Mouse (Mus musculus) kidney, embryonic 14.5 days (tissue): ENCODE results near the gene Olfr557. TPM values are rescaled to one million over a fixed set of nuclear protein-coding genes. Genes with fewer than 3 reads are reported as not detected.

Experiments
- ATAC-seq: fragments of 200-750 bp; cut with Nextera tagmentation; 2 replicates; pipeline ENCODE4 v1.8.0; 2017; ENCODE audit warnings: moderate number of reproducible peaks, mild to moderate bottlenecking, moderate TSS enrichment, moderate library complexity; ENCODE audit not compliant: low FRiP score, low TSS enrichment
- H3K27ac ChIP-seq: fragments of 300-500 bp; sonication (generic); 2 replicates; pipeline ENCODE4 v1.5.1; 2014; ENCODE audit warnings: low read depth, mild to moderate bottlenecking, low read length, moderate library complexity, mixed read lengths
- H3K27me3 ChIP-seq: fragments of 300-500 bp; sonication (generic); 2 replicates; pipeline ENCODE4 v1.6.1; 2014; ENCODE audit warnings: mild to moderate bottlenecking, low read length; ENCODE audit not compliant: control insufficient read depth, insufficient read depth
- H3K36me3 ChIP-seq: fragments of 300-500 bp; sonication (generic); 2 replicates; pipeline ENCODE4 v1.6.1; 2014; ENCODE audit warnings: low read length, mixed read lengths; ENCODE audit not compliant: control insufficient read depth, insufficient read depth
- H3K4me1 ChIP-seq: fragments of 300-500 bp; sonication (generic); 2 replicates; pipeline ENCODE4 v1.6.1; 2014; ENCODE audit warnings: low read length, mixed read lengths; ENCODE audit not compliant: control insufficient read depth, insufficient read depth
- H3K4me2 ChIP-seq: fragments of 300-500 bp; sonication (generic); replicated peaks from 2 replicates; pipeline ENCODE4 v1.6.1; 2014; ENCODE audit warnings: low read depth, mild to moderate bottlenecking, low read length
- H3K4me3 ChIP-seq: fragments of 300-500 bp; sonication (generic); 2 replicates; pipeline ENCODE4 v1.5.1; 2014; ENCODE audit warnings: mild to moderate bottlenecking, low read length
- H3K9ac ChIP-seq: fragments of 300-500 bp; sonication (generic); 2 replicates; pipeline ENCODE4 v1.6.1; 2014; ENCODE audit warnings: low read depth, mild to moderate bottlenecking, low read length, moderate library complexity
- H3K9me3 ChIP-seq: fragments of 300-500 bp; sonication (generic); 2 replicates; pipeline ENCODE4 v1.6.1; 2016; ENCODE audit warnings: low read length; ENCODE audit not compliant: control insufficient read depth
- WGBS: fragments of 180-500 bp; shearing (Covaris S2); extraction: QIAGEN DNeasy Blood & Tissue Kit; methylation state at CpG from one replicate; pipeline ENCODE4 v1.1.7; 2014; 5-methylcytosine and 5-hydroxymethylcytosine counted together
- polyA plus RNA-seq: library from polyadenylated mRNA; unstranded; fragments of >200 nt; fragmentation: Nextera tagmentation; extraction: Ambion mirVana; gene quantifications from 2 replicates; pipeline ENCODE4 v1.2.1, GENCODE M21; 2014

Gene Olfr557
- not detected in 2 replicates for polyA plus RNA-seq

DNA sequence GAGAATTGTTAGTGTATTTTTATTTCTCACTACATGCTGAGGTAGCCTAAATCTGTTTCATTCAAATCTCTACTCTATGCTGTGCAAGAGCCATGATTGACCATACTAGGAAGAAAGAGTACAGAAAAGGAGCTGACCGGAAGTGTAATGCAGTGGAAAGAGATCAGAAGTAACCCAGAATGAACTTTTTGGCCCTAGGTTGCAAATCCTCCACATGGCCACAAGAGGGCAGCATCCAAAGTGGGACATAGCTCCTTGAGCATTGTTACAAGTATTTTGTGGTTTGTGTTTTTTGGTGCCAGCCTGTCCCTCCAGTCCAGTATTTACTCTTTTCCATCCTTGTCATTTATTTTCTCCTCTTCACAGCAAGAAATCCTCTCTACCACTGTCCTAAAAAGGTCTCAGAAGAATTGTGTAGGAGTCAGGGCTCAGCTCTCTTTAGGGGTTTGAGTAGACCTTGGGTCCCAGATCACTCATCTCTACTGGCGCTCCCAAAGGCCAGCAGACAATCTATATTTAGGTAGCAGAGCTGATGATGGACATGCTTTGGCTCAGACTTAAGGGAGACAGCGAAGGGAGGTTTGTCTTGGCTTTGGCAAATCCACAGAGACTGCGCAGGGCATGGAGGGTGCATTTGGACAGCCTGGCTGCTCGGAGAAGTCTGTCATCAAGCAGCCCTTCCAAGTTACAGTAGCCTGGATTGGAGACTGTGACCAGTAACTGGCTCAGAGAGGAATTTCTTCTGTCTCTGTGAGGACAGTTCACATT lies at the start of gene Olfr557:
Gene Olfr557 (plus strand): TSS at position 553 of the 768 bp plus-strand sequence.
- no peaks in the 10 kb centered on the region for H3K4me1 ChIP-seq
- no peaks in the 10 kb centered on the region for H3K36me3 ChIP-seq
- no peaks in the 10 kb centered on the region for H3K27me3 ChIP-seq
- WGBS, result 77% methylated on average over 5 of the region's 5 CpGs
- H3K9me3 ChIP-seq, result no peaks in the 10 kb centered on the region; the same call in 1 of the 2 replicates
- ATAC-seq, result no peak
- no peak within 1 kb of the TSS for H3K9ac ChIP-seq
- no peak within 1 kb of the TSS for H3K4me3 ChIP-seq
- no peak within 1 kb of the TSS for H3K4me2 ChIP-seq
- no peak within 1 kb of the TSS for H3K27ac ChIP-seq

GRCm38 (mm10) chr7:102658523-102658922 lies 37.2 kb upstream of the Olfr557 start, which contains the start of gene Olfr555:
Olfr555 (plus strand) TSS chr7:102658823.
- H3K9me3 ChIP-seq, result no peaks in the 10 kb centered on the region
- H3K27me3 ChIP-seq, result no peaks in the 10 kb centered on the region
- WGBS, result 95% methylated on average over 1 of the region's 1 CpGs
- ATAC-seq, result no peak
- H3K4me2 ChIP-seq, result no peak within 1 kb of the TSS
- no peak within 1 kb of the TSS for H3K9ac ChIP-seq
- H3K27ac ChIP-seq, result no peak within 1 kb of the TSS
- no peak within 1 kb of the TSS for H3K4me3 ChIP-seq
- H3K4me1 ChIP-seq, result no peaks in the 10 kb centered on the region
- H3K36me3 ChIP-seq, result no peaks in the 10 kb centered on the region

DNA sequence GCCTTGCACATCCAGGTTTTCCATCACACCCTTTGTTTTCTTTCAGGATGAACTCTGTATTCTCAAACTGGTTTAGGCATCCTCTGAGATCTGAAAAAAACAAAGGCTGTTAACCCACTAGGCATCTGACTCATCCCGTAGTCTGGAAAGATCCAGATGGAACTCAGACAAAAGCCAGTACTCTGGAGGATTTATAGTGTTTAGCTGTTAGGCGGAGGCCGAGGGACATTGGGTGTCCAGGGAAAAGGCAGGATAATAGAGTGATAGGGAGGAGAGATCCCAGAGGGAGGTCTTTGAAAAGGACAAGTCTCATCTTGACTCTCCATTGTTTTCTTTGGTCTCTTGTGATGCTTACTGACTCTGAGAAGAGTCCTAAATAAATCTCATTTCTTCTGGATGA lies 31.1 kb upstream of the Olfr557 start, which contains the start of gene Olfr556:
Gene Olfr556 (plus strand): TSS at position 301 of the 400 bp plus-strand sequence.
- Histone ChIP-seq H3K4me1 (no peaks in the 10 kb centered on the region), H3K27me3 (no peaks in the 10 kb centered on the region), H3K9ac (no peak within 1 kb of the TSS), H3K9me3 (no peaks in the 10 kb centered on the region), H3K36me3 (no peaks in the 10 kb centered on the region), H3K4me2 (no peak within 1 kb of the TSS), H3K27ac (no peak within 1 kb of the TSS), H3K4me3 (no peak within 1 kb of the TSS)
- no peak for ATAC-seq
- WGBS, result 54% methylated on average over 3 of the region's 3 CpGs

DNA sequence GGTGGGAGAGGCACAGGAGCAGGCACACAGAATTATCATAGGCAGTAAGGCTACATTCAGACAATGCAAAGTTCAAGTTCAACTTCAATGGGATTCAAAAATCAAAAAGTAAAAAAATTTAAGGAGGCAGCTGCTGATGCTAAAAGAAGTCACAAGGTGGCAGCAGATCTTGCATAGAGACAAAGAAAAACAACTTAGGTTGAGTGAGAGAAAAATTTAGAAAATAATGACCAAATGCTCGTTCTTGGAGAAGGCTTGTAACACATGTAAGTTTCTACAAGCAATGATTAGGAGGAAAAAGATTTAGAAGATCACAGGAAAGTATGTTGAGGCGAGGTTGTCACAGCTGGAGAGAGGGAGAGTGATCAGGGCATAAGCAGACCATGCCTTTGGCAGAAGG lies 30.3 kb upstream of the Olfr557 start:
- WGBS, result 37% methylated on average over 2 of the region's 2 CpGs
- H3K27me3 ChIP-seq, result no peaks in the 10 kb centered on the region
- no peak overlapping the region for H3K9ac ChIP-seq
- no peaks in the 10 kb centered on the region for H3K36me3 ChIP-seq
- H3K27ac ChIP-seq, result no peak overlapping the region
- H3K4me3 ChIP-seq, result no peak overlapping the region
- ATAC-seq, result no peak
- no peaks in the 10 kb centered on the region for H3K9me3 ChIP-seq
- H3K4me2 ChIP-seq, result no peak overlapping the region
- H3K4me1 ChIP-seq, result no peaks in the 10 kb centered on the region

DNA sequence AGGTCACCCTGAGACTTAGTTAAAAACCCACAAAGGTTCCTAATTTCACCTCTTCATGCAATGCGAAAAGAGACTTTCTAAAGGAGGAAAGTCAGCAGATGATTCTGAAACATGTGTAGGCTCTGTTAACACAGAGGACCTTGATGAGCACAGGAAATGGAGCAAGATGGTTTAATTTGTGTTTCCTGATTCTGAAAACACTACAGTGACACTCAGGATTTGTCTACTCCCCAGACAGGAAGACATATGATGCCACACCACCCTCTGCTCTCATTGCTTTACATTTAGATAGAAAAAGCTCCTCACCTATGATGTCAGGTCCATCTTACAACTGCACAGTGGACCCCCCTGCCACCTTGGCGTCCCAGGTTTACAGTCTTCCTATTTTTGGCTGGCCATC lies 19.5 kb upstream of the Olfr557 start:
- Histone ChIP-seq H3K27ac (no peak overlapping the region), H3K4me2 (no peak overlapping the region), H3K9me3 (no peaks in the 10 kb centered on the region), H3K36me3 (no peaks in the 10 kb centered on the region), H3K9ac (no peak overlapping the region), H3K4me3 (no peak overlapping the region), H3K4me1 (no peaks in the 10 kb centered on the region), H3K27me3 (no peaks in the 10 kb centered on the region)
- 88% methylated on average over 2 of the region's 2 CpGs for WGBS
- no peak for ATAC-seq

DNA sequence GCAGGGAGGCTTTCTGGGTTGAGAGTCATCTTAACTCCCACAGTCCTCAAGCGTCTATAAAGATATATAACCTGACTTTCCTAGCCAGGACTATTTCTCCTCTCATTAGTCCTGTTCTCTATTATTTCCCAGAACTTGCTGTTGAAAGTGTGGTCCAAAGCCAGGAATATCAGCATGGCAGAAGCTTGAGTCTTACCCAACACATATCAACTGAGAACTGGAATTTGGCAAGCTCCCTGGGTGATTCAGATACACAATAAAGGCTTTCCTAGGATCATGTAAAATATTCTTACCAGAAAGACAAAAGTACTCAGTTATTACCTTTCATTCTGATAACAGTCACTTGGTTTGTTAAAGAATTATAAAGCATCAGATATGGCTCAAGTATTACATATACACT lies 13.8 kb upstream of the Olfr557 start:
- no peaks in the 10 kb centered on the region for H3K4me1 ChIP-seq
- no peaks in the 10 kb centered on the region for H3K9me3 ChIP-seq
- no peak overlapping the region for H3K4me3 ChIP-seq
- H3K9ac ChIP-seq, result no peak overlapping the region
- H3K27me3 ChIP-seq, result no peaks in the 10 kb centered on the region
- H3K36me3 ChIP-seq, result no peaks in the 10 kb centered on the region; the same call in 1 of the 2 replicates
- whole genome bisulfite sequencing, result 83% methylated on average over 1 of the region's 1 CpGs
- ATAC-seq, result no peak
- H3K4me2 ChIP-seq, result no peak overlapping the region
- H3K27ac ChIP-seq, result no peak overlapping the region

- Histone ChIP-seq H3K36me3 (no peaks in the 10 kb centered on the region; the same call in 1 of the 2 replicates), H3K27ac (no peak within 1 kb of the TSS), H3K27me3 (no peaks in the 10 kb centered on the region), H3K9me3 (no peaks in the 10 kb centered on the region), H3K9ac (peak within 1 kb of the TSS; percentile 76), H3K4me2 (peak within 1 kb of the TSS; percentile 56), H3K4me1 (no peaks in the 10 kb centered on the region), H3K4me3 (peak within 1 kb of the TSS; percentile 64)
- ATAC-seq, result peak; percentile 100
- WGBS, result under 1% methylated on average over 40 of the region's 40 CpGs
Observed at GRCm38 (mm10) chr7:102686944-102687501, 8.7 kb upstream of the Olfr557 start, which contains the start of gene Trim68. Trim68 (minus strand) TSS chr7:102687327.

- 88% methylated on average over 7 of the region's 7 CpGs for WGBS
- no peaks in the 10 kb centered on the region for H3K4me1 ChIP-seq
Observed at GRCm38 (mm10) chr7:102698461-102698860, 2.8 kb downstream of the Olfr557 start.

DNA sequence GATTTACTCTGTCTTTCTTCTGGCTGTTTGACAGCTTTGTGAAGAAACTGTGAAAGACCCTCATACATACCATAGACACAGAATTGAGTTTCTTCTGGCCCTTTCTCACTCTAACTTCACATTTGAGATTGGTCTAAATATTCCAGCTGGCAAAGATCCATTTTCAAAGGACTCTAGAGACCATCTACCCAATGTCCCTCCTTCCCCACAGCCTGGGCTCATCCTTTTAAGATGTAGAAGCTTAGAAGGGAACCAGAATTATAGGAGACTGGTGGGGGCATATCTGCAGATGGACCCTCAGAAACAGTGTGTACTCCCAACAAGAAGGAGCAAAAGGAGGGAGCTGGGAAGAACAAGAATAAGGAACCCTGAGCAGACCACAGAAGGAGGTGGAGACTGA lies 6.2 kb downstream of the Olfr557 start, which contains the start of gene Olfr558:
Gene Olfr558 (plus strand): TSS at position 301 of the 400 bp plus-strand sequence.
- no peak within 1 kb of the TSS for H3K9ac ChIP-seq
- H3K4me2 ChIP-seq, result no peak within 1 kb of the TSS
- H3K27me3 ChIP-seq, result no peaks in the 10 kb centered on the region
- no peaks in the 10 kb centered on the region for H3K4me1 ChIP-seq
- no peaks in the 10 kb centered on the region for H3K36me3 ChIP-seq
- H3K4me3 ChIP-seq, result no peak within 1 kb of the TSS
- ATAC-seq, result no peak
- H3K9me3 ChIP-seq, result no peaks in the 10 kb centered on the region
- no peak within 1 kb of the TSS for H3K27ac ChIP-seq

More at GRCm38 (mm10) chr7:102698461-102698860, 2.8 kb downstream of the Olfr557 start:
- Histone ChIP-seq H3K36me3 (no peaks in the 10 kb centered on the region), H3K4me2 (no peak overlapping the region), H3K4me3 (no peak overlapping the region), H3K27ac (no peak overlapping the region), H3K9ac (no peak overlapping the region), H3K27me3 (no peaks in the 10 kb centered on the region), H3K9me3 (no peaks in the 10 kb centered on the region)
- no peak for ATAC-seq
